Mouse (Mus musculus) bone marrow, adult 2 months (tissue): ENCODE data around the gene Carm1. TPM values are rescaled to one million over a fixed set of nuclear protein-coding genes. Genes with fewer than 3 reads are reported as not detected.

Source experiments
- H3K27ac ChIP-seq: fragments of 200-500 bp; 2 replicates; pipeline ENCODE4 v1.5.1; 2012; ENCODE audit warnings: low read depth, mild to moderate bottlenecking, control low read depth, inconsistent platforms, low read length; ENCODE audit not compliant: control insufficient read depth, poor library complexity, insufficient read depth
- H3K4me1 ChIP-seq: fragments of 200-500 bp; 2 replicates; pipeline ENCODE4 v1.6.1; 2011; ENCODE audit warnings: low read length; ENCODE audit not compliant: control insufficient read depth, insufficient read depth
- H3K4me3 ChIP-seq: fragments of 200-500 bp; replicated peaks from 2 replicates; pipeline ENCODE3; 2011; ENCODE audit warnings: mild to moderate bottlenecking, low read depth, low read length, control low read depth; ENCODE audit not compliant: control insufficient read depth
- CTCF ChIP-seq: fragments of 200-500 bp; IDR thresholded peaks from 2 replicates; pipeline ENCODE4 v1.5.1; 2011; ENCODE audit warnings: low read length, control low read depth; ENCODE audit not compliant: control insufficient read depth, insufficient read depth
- POLR2A ChIP-seq: fragments of 200-500 bp; IDR thresholded peaks from 2 replicates; pipeline ENCODE4 v1.6.1; 2011; ENCODE audit warnings: low read depth, mild to moderate bottlenecking, control low read depth, low read length, borderline replicate concordance; ENCODE audit not compliant: control insufficient read depth
- WGBS: fragments of 180-500 bp; shearing (Covaris S2); methylation state at CpG from one replicate; pipeline ENCODE4 v1.1.7; 2018; 5-methylcytosine and 5-hydroxymethylcytosine counted together
- polyA plus RNA-seq: library from polyadenylated mRNA; stranded (reverse); fragments of >200 nt; gene quantifications from 2 replicates; pipeline ENCODE4 v1.2.4, GENCODE M21; 2011; ENCODE audit warnings: low replicate concordance; ENCODE audit not compliant: missing spikeins, insufficient read depth, insufficient read length

The Carm1 gene
- polyA plus RNA-seq, 1 experiment = 37.6 TPM

- H3K4me3 ChIP-seq = no peak overlapping the region
- TF ChIP-seq POLR2A (no peak), CTCF (no peak)
- no peak overlapping the region for H3K27ac ChIP-seq
- peaks cover 1% of the 10 kb centered on the region; the same call in 1 of the 2 replicates for H3K4me1 ChIP-seq
- 94% methylated on average over 10 of the region's 10 CpGs for WGBS
Measured at GRCm38 (mm10) chr9:21575253-21575652, 28.6 kb downstream of the Carm1 start.

- no peak overlapping the region for H3K27ac ChIP-seq
- no peak overlapping the region for H3K4me3 ChIP-seq
- no peak for TF ChIP-seq POLR2A
- no peak for TF ChIP-seq CTCF
- whole genome bisulfite sequencing = 96% methylated on average over 1 of the region's 1 CpGs
- H3K4me1 ChIP-seq = peaks cover 1% of the 10 kb centered on the region; the same call in 1 of the 2 replicates
Measured at GRCm38 (mm10) chr9:21576286-21576685, 29.6 kb downstream of the Carm1 start.

GRCm38 (mm10) chr9:21578226-21578625 lies 31.5 kb downstream of the Carm1 start:
- H3K27ac ChIP-seq = no peak overlapping the region
- H3K4me1 ChIP-seq = peaks cover 1% of the 10 kb centered on the region; the same call in 1 of the 2 replicates
- no peak for TF ChIP-seq POLR2A
- TF ChIP-seq CTCF = no peak
- no peak overlapping the region for H3K4me3 ChIP-seq
- WGBS = 81% methylated on average over 3 of the region's 3 CpGs

GRCm38 (mm10) chr9:21585401-21585800 lies 38.7 kb downstream of the Carm1 start:
- TF ChIP-seq CTCF = no peak
- TF ChIP-seq POLR2A = no peak
- Histone ChIP-seq H3K4me3 (no peak overlapping the region), H3K27ac (no peak overlapping the region), H3K4me1 (no peaks in the 10 kb centered on the region)
- 86% methylated on average over 1 of the region's 1 CpGs for WGBS

GRCm38 (mm10) chr9:21587678-21588349 lies 41.1 kb downstream of the Carm1 start:
- Histone ChIP-seq H3K4me3 (no peak overlapping the region), H3K4me1 (no peaks in the 10 kb centered on the region), H3K27ac (no peak overlapping the region)
- 89% methylated on average over 23 of the region's 23 CpGs for whole genome bisulfite sequencing
- TF ChIP-seq POLR2A = no peak
- no peak for TF ChIP-seq CTCF

- H3K4me1 ChIP-seq = no peaks in the 10 kb centered on the region
- TF ChIP-seq POLR2A (no peak), CTCF (no peak)
- H3K27ac ChIP-seq = no peak overlapping the region
- H3K4me3 ChIP-seq = no peak overlapping the region
- 87% methylated on average over 8 of the region's 8 CpGs for WGBS
Measured at GRCm38 (mm10) chr9:21588350-21588749, 41.7 kb downstream of the Carm1 start.

GRCm38 (mm10) chr9:21589538-21589937 lies 42.8 kb downstream of the Carm1 start:
- no peak for TF ChIP-seq POLR2A
- no peak for TF ChIP-seq CTCF
- H3K4me1 ChIP-seq = no peaks in the 10 kb centered on the region
- H3K27ac ChIP-seq = no peak overlapping the region
- 99% methylated on average over 5 of the region's 5 CpGs for WGBS
- H3K4me3 ChIP-seq = no peak overlapping the region

- Histone ChIP-seq H3K4me1 (no peaks in the 10 kb centered on the region), H3K27ac (no peak overlapping the region), H3K4me3 (no peak overlapping the region)
- WGBS = 84% methylated on average over 6 of the region's 6 CpGs
- TF ChIP-seq CTCF (no peak), POLR2A (no peak)
Measured at GRCm38 (mm10) chr9:21591127-21591830, 44.6 kb downstream of the Carm1 start.

- TF ChIP-seq POLR2A (no peak), CTCF (no peak)
- H3K4me3 ChIP-seq = peak overlapping the region; percentile 89
- peak overlapping the region; percentile 79 for H3K27ac ChIP-seq
- WGBS = 13% methylated on average over 17 of the region's 17 CpGs
- no peaks in the 10 kb centered on the region for H3K4me1 ChIP-seq
Measured at GRCm38 (mm10) chr9:21591831-21592702, 45.4 kb downstream of the Carm1 start.
